Mouse (Mus musculus) spleen, adult 2 months (tissue): Measurements from ENCODE around the gene Pdzk1. TPM values are rescaled to one million over a fixed set of nuclear protein-coding genes. Genes with fewer than 3 reads are reported as not detected.

Experiments
- DNase-seq, 2 experiments: peaks; one replicate each; pipeline versions ENCODE4 v3.0.0 to v3.0.0-alpha.2; 2012 to 2021; ENCODE audit warnings: low spot score in 2 of 2, low read depth in 1 of 2
- H3K27ac ChIP-seq: fragments of 200-500 bp; 2 replicates; pipeline ENCODE4 v1.5.1; 2012; ENCODE audit warnings: low read length, inconsistent platforms; ENCODE audit not compliant: insufficient read depth
- H3K27me3 ChIP-seq: fragments of 200-500 bp; 2 replicates; pipeline ENCODE4 v1.6.1; 2012; ENCODE audit warnings: mild to moderate bottlenecking, moderate library complexity, low read length, inconsistent platforms; ENCODE audit not compliant: control insufficient read depth, insufficient read depth
- H3K36me3 ChIP-seq: fragments of 200-500 bp; 2 replicates; pipeline ENCODE4 v1.6.1; 2012; ENCODE audit warnings: mild to moderate bottlenecking, low read length, inconsistent platforms; ENCODE audit not compliant: control insufficient read depth, insufficient read depth
- H3K4me1 ChIP-seq: fragments of 200-500 bp; 2 replicates; pipeline ENCODE4 v1.6.1; 2011; ENCODE audit warnings: inconsistent platforms; ENCODE audit not compliant: control insufficient read depth, insufficient read depth, insufficient read length
- H3K4me3 ChIP-seq: fragments of 200-500 bp; 2 replicates; pipeline ENCODE4 v1.5.1; 2011; ENCODE audit warnings: mild to moderate bottlenecking, inconsistent platforms; ENCODE audit not compliant: insufficient read depth, insufficient read length; ENCODE audit errors: extremely low read depth
- CTCF ChIP-seq: fragments of 200-500 bp; IDR thresholded peaks from 2 replicates; pipeline ENCODE4 v1.5.1; 2011; ENCODE audit warnings: mild to moderate bottlenecking, inconsistent platforms; ENCODE audit not compliant: insufficient read depth, insufficient read length, insufficient replicate concordance; ENCODE audit errors: extremely low read depth
- POLR2A ChIP-seq: fragments of 200-500 bp; IDR thresholded peaks from 2 replicates; pipeline ENCODE4 v1.6.1; 2011; ENCODE audit warnings: low read depth, low read length, inconsistent platforms
- WGBS: fragments of 180-500 bp; shearing (Covaris S2); methylation state at CpG from one replicate; pipeline ENCODE4 v1.1.7; 2018; 5-methylcytosine and 5-hydroxymethylcytosine counted together
- polyA plus RNA-seq: library from polyadenylated mRNA; depleted of rRNA; stranded (reverse); fragments of >200 nt; gene quantifications from 2 replicates; pipeline ENCODE4 v1.2.3, GENCODE M21; 2012

Pdzk1 gene
- polyA plus RNA-seq, 1 experiment: 0.11 TPM

DNA sequence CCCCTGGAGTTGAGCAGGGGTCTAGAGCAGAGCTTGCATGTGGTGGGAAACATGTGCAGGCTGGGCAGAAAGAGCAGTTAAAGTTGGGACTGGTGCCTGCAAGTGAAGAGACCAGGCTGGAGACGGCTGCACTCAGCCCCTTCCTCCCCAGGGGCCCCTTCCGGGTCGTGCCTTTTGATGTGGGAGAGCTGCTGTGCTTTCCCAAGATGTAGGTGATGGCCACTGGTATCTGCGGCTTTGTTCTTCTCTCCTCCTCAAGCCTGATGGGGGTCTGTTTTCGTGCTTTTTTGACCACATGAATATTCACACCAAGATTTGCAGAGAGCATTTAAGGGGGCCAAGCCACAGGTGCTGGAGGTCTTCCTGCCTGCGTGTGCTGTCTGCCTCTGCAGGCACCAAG is 18.6 kb downstream of the Pdzk1 start:
- Histone ChIP-seq H3K27ac (no peak overlapping the region), H3K27me3 (no peaks in the 10 kb centered on the region), H3K36me3 (no peaks in the 10 kb centered on the region), H3K4me1 (no peaks in the 10 kb centered on the region), H3K4me3 (no peak overlapping the region)
- 6% methylated on average over 6 of the region's 6 CpGs for WGBS
- TF ChIP-seq CTCF: no peak
- no peak for TF ChIP-seq POLR2A
- peak in 1 of 2 experiments; percentile 2 for DNase-seq

DNA sequence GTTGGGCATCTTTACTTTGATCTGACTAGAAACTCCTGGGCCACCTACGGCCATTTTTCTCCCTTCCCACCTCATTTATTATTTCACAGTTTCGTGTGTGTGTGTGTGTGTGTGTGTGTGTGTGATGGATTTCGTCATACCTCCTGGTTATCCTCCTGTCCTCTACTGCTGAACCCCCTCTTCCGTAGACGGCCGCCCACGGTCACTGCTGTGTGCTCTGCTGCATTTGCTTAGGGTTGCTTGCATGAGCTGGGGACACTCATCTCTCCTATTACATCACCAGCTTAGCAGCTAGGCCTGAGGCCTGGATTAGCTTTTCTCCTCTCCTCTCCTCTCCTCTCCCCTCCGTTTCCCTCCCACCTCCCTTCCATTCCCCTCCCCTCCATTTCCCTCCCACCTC is 19.4 kb downstream of the Pdzk1 start:
- DNase-seq: no peak
- no peak overlapping the region for H3K27ac ChIP-seq

DNA sequence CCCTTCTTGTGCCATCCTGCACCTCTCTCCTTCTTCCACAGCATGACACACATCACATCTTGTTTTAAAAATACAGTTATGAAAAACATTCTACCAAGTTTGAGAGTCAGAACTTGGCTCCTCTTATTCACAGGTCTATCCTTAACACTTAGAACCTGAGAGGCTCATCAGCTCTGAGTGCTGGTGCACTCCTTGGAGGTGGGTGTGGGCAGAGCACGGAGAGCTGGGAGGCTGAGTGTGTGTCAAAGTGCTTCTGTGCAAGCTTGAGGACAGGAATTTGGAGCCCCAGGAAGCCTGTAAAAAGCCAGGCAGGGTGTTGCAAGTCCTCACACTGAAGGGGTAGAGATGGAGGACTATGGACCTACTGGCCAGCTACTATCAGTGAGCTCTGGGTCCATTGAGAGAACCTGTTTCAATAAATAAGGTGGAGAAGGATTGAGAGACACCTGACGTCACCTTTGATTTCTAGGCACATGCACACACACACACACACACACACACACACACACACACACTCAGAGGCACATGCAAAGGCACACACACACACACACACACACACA is 20.2 kb downstream of the Pdzk1 start:
- Histone ChIP-seq H3K4me3 (no peak overlapping the region), H3K27me3 (no peaks in the 10 kb centered on the region), H3K4me1 (no peaks in the 10 kb centered on the region), H3K27ac (no peak overlapping the region), H3K36me3 (no peaks in the 10 kb centered on the region)
- TF ChIP-seq CTCF (no peak), POLR2A (no peak)
- no peak for DNase-seq
- WGBS: 92% methylated on average over 2 of the region's 2 CpGs

More for the DNA sequence above, 19.4 kb downstream of the Pdzk1 start:
- TF ChIP-seq CTCF (no peak), POLR2A (no peak)
- Histone ChIP-seq H3K27me3 (no peaks in the 10 kb centered on the region), H3K36me3 (no peaks in the 10 kb centered on the region), H3K4me1 (no peaks in the 10 kb centered on the region), H3K4me3 (no peak overlapping the region)
- 86% methylated on average over 7 of the region's 8 CpGs for WGBS

DNA sequence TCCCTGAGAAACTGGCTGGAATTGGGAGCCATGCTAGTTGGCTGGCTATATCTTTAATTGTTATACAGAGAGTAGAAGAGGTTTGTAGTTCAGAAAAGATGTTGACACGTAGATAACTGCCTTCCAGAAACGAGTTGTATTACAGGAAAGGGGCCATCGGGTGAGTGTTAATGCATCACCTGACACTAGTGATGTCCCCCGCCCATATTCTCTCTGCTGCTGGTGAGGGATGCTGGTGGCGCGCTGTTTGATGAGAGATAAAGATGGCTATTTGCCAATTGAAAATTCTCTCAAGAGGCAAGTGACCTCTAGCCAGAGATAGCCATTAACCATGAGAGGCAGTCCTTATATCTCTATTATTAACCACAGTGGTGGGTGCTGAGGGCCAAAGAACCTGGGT is 23.5 kb downstream of the Pdzk1 start:
- WGBS: 69% methylated on average over 6 of the region's 6 CpGs
- no peak overlapping the region for H3K27ac ChIP-seq
- DNase-seq: no peak
- TF ChIP-seq CTCF (no peak), POLR2A (no peak)
- no peak overlapping the region for H3K4me3 ChIP-seq
- no peaks in the 10 kb centered on the region for H3K27me3 ChIP-seq
- no peaks in the 10 kb centered on the region for H3K36me3 ChIP-seq
- no peaks in the 10 kb centered on the region for H3K4me1 ChIP-seq

DNA sequence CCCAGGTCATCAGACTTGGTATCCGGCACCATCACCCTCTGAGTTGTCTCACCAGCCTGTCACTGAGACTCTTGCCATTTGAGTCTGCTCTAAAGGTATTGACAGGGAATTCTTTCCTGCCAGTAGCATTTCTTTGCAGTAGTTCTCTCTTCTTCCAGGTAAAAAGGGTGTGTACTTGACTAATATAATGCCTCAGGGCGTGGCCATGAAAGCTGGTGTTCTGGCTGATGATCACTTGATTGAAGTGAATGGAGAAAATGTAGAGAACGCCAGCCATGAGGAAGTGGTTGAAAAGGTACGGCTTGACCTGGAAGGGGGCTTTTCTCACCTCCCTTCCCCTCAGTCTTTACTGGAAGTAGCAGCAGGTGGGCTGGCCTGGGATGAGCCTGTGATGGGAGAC is 25.3 kb downstream of the Pdzk1 start:
- TF ChIP-seq CTCF: no peak
- TF ChIP-seq POLR2A: no peak
- Histone ChIP-seq H3K36me3 (no peaks in the 10 kb centered on the region), H3K27ac (no peak overlapping the region), H3K4me1 (no peaks in the 10 kb centered on the region), H3K27me3 (no peaks in the 10 kb centered on the region), H3K4me3 (no peak overlapping the region)
- WGBS: 74% methylated on average over 4 of the region's 4 CpGs
- DNase-seq: no peak

DNA sequence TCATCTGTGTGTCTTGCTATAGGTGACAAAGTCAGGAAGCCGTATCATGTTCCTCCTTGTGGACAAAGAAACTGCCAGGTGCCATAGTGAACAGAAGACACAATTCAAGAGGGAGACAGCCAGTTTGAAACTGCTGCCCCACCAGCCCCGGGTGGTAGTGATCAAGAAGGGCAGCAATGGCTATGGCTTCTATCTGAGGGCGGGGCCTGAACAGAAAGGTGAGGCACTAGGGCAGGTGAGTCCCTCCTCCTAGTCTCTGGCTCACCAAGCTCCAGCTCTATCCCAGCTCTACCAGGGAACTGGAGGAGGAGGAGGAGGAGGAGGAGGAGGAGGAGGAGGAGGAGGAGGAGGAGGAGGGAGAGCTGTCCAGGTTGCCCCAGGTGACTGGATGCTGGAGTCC is 26.7 kb downstream of the Pdzk1 start:
- no peak overlapping the region for H3K27ac ChIP-seq
- DNase-seq: no peak
- no peak overlapping the region for H3K4me3 ChIP-seq
- H3K4me1 ChIP-seq: no peaks in the 10 kb centered on the region
- TF ChIP-seq POLR2A (no peak), CTCF (no peak)
- H3K36me3 ChIP-seq: no peaks in the 10 kb centered on the region
- H3K27me3 ChIP-seq: no peaks in the 10 kb centered on the region
- 89% methylated on average over 3 of the region's 3 CpGs for WGBS

DNA sequence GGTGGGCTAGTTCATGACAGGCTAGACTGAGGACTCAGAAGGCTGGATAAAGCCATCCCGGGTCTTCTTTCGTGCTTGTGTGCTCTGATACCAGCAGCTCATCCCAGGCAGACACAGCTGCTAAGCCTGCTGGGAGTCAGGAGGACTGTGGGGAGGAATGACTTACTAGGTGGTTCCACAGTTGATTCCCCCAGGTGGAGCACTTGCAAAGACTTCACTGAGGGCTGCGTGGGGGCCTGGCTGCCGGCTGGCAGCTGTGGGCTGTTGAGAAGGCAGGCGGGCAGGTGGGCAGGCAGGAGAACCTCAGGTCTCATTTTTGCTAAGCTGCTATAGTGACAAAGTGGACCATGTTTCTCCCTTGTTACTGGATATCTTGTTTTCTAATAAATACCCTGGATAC is 31.4 kb downstream of the Pdzk1 start:
- WGBS: 92% methylated on average over 5 of the region's 5 CpGs
- no peak for DNase-seq
- H3K4me1 ChIP-seq: no peaks in the 10 kb centered on the region

More for the DNA sequence above, 31.4 kb downstream of the Pdzk1 start:
- no peak for TF ChIP-seq CTCF
- no peak for TF ChIP-seq POLR2A
- Histone ChIP-seq H3K4me3 (no peak overlapping the region), H3K27me3 (no peaks in the 10 kb centered on the region; the same call in 1 of the 2 replicates), H3K36me3 (0 out of 2 replicates have a peak, but pooled peaks cover 1% of the 10 kb centered on the region), H3K27ac (no peak overlapping the region)
